Mouse (Mus musculus): Measurements from ENCODE around the gene Rbbp8nl.

DNA sequence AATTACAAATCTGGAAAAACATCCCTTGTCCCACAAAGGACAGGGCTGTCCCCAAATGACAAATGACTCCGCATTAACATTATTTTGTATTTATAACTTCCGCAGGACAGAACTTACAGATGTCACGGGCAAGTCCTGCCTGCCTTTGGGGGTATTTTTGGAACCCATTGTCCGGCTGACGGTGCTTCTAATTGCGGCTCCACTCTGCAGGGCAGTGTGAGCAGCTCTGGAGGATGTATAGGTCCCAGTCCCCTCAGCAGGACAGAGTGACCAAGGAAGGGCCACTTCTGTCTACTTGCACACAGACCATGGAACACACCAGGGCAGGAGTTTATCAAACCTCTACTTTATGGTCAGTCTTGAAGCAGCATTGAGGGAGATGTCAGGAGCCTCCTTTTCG is 27.9 kb upstream of the Rbbp8nl start:
- TF ChIP-seq CTCF (IDR thresholded peaks at IDR 0.05; ENCODE audit: borderline replicate concordance, control insufficient read depth, extremely low read depth, insufficient read depth, low read length, poor library complexity) = no peak
- TF ChIP-seq POLR2A (IDR thresholded peaks at IDR 0.05; ENCODE audit: control insufficient read depth, extremely low read depth, insufficient read depth, low read length, poor library complexity) = no peak
